Mouse (Mus musculus) ES-CJ7 (cell line): ENCODE measurements at regions not wholly inside any gene's neighbourhood (a gene's known extent, or its start where the extent isn't known, plus 50 kb on each side); places are given as distances from the start of the nearest gene placed in this dataset.

Experiments used
- DNase-seq: peaks from one replicate; pipeline ENCODE4 v3.0.0; 2011; ENCODE audit warnings: low read depth, low spot score

GRCm38 (mm10) chr9:61225020-61225652 lies 147.0 kb upstream of the Tle3 start:
- DNase-seq: no peak

GRCm38 (mm10) chr9:61225882-61226281 lies 146.3 kb upstream of the Tle3 start:
- DNase-seq: no peak

DNA sequence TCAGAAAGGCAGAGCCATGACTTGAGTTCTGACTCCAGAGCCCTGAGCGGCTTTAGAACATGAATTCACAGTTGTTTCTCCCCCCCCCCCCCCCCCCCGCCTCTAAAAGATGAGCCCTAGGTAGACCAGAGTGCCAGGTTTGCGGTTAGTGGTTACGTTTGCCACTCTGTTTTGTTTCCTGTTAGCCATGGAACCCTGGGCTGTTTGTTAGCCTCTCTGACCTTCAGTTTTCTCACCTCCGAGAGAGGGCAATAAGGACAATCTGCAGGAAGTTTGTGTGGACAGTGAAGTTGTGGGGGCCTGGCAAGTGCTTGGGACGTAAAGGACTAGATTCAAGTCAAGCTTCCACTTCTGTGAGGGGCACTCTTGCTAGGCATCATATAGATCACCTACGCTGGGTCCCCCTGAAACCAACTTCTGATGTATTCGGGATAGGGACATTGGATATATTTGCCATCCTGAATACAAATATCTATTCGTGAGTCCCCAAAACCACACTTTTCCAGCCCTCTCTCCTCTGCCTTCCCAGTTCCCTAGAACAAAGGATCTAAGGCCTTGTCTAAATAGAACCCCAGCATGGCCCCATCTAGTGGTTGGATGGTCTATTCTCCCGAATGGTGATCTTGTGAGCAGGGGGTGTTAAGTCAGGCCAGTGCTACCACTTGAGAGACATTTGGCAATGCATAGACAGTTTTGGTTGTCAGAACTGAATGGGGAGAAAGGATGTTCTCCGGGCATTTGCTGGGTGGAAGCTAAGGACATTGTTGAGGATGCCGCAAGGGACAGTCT lies 145.4 kb upstream of the Tle3 start:
- DNase-seq: peak; percentile 67

- no peak for DNase-seq
These were observed 144.5 kb upstream of the Tle3 start for GRCm38 (mm10) chr9:61227492-61228229.

DNA sequence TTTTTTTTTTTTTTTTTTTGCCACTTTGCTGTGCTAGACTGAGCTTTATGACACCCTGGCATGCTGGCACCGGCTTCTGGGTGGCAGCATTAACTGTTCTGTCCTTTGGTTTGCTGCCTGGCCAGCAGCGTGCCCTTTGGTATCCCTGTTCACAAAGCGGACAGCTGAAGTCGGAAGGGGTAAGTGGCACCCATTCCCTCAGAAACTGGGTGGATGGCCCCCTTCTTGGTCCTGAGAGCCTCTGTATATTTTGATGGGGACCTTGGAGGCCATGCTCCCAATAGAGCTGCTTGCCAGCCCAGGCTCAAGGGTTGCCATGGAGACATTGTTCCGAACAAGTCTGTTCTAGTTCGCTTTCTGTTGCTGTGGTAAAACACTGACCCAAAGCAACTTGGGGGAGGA lies 143.9 kb upstream of the Tle3 start:
- peak; percentile 40 for DNase-seq

DNA sequence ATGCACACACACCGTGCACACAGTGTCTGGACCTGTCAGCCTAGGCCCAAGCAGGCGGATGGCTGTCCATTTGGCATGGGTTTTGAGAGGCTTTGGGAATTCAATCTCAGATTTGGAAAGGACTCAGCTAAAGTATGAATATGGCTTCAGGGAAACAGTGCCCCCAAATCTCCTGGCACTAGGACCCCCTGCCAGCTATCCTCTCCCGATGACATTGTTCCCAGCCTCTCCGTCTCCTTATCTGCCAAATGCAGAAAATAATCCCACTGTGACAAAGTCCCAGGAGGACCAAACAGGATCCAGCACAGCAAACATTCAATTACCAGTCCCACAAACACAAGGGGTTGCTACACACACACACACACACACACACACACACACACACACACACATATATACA lies 141.9 kb upstream of the Tle3 start:
- DNase-seq: no peak

- DNase-seq: no peak
These were observed 139.5 kb upstream of the Tle3 start for GRCm38 (mm10) chr9:61232630-61233029.

GRCm38 (mm10) chr9:61233251-61233650 lies 138.9 kb upstream of the Tle3 start:
- DNase-seq: no peak

- DNase-seq: no peak
These were observed 136.2 kb upstream of the Tle3 start for GRCm38 (mm10) chr9:61235653-61236610.

DNA sequence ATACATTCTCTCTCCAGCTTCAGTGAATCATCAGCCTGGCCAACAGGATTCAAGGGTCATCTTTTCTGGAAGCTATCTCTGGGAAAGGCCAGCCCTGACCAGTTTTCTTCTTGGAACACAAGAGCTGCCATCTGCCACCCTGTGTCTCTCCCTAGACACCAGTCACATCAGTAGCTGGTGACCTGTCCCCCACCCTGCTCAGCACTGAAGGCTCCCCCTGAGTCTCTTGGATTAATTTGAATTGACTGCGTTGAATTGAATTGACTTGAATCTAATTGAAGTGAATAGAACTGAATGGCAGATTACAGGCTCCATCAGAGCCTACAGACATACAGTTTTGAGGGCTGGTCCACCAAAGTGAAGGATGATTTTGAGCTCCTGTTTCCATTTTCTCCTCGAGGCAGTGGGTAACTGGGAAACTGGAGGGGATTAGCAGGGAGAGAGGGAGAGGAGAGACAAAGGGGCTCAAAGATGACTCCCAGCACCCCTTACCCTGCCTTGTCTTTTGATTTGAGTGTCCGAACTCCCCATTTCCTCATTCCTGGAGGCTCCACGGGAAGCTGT lies 133.4 kb upstream of the Tle3 start:
- DNase-seq: no peak

DNA sequence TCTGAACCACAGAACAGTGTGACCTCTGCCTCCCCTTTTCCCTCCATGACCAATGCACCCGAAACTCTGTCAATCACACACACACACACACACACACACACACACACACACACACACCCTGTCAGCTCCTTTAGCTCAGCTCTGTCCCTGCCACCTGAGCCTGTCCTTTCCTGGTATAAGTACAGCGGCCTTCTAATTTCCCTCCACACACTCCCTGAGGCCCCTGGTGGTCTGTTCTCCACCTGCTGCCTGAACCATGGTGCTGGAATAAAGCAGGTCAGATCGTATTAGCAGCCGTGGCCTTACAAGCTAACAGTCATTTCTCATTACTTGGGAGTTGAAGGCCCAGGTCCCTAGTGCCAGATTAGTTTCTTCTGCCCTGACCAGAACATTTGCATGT lies 132.8 kb upstream of the Tle3 start:
- no peak for DNase-seq

DNA sequence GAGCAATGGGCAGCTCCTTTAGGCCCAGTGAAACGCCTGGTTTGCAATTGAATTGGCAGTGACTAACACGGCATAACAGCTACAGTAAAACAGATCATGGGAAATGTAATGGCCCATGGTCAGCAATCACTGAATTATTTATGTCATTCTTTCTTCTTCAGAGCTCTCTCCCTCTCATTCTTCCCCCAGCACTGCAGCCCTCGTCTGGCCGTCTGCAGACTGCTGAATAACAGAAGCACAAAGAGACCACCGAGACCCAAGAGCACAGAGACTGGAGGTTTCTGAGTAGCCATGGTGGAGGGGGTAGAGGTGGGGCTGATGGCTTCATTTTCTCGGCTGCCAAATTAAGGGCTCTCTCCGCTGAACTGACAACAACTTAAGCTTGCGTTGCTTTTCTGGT lies 130.7 kb upstream of the Tle3 start:
- DNase-seq: peak; percentile 15

DNA sequence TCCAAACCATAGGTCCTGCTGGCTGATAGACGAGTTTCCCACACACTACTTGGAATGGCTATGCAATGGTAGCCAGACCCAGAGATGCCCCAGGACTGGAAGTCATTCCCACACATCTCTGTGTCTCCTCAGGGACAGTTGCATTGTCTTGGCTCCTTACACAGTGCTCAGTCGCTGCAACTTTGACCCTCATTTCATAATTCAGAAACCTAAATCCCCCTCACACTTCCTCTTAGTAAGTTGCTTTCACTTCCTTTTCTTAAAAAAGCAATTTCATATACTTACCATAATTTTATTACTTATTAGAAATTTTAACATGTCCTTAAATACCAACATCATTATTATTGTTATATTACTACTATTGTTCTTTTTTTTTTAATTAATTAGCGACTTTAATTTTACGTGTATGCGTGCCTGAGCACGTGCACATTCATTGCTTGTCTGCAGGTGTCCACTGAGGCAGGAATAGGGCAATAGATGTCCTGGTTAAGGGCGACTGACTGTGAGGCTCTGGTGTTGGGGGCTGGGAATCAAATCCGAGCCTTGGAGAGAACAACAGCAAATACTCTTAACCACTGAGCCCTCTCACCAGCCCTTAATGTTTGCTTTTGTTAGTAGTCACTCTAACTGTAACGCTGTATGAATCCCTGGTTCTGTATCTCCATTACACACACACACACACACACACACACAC lies 129.9 kb upstream of the Tle3 start:
- no peak for DNase-seq

- no peak for DNase-seq
These were observed 128.9 kb upstream of the Tle3 start for GRCm38 (mm10) chr9:61243289-61243688.

- peak; percentile 68 for DNase-seq
These were observed 122.3 kb upstream of the Tle3 start for GRCm38 (mm10) chr9:61249691-61250425.

GRCm38 (mm10) chr9:61251606-61252005 lies 120.6 kb upstream of the Tle3 start:
- no peak for DNase-seq

- peak; percentile 45 for DNase-seq
These were observed 118.4 kb upstream of the Tle3 start for GRCm38 (mm10) chr9:61253761-61254160.

DNA sequence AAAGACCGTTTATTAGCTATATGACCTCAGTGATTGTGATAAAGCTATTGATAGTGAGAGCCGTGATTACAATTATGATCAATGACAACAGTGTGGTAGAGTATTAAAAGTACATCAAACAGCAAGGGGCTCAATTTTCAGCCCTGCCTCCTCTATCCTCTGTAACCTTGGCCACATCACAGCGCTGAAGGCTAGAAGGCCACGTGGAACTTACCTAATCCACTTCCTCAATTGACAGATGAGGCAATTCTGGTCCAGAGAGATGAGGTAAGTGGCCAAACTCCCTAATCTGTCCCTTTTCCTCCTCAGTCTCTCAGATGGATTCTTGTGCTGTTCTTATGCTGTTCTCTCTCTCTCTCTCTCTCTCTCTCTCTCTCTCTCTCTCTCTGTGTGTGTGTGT lies 114.7 kb upstream of the Tle3 start:
- no peak for DNase-seq

GRCm38 (mm10) chr9:61258100-61258499 lies 114.1 kb upstream of the Tle3 start:
- no peak for DNase-seq
